Mouse (Mus musculus): ENCODE measurements around the gene Snapc3. TPM values are rescaled to one million over a fixed set of nuclear protein-coding genes. Genes with fewer than 3 reads are reported as not detected.
"Not testable (repeated sequence)": the region's sequence is repeated elsewhere in the genome, so short reads cannot be mapped to it uniquely, and the experiment has no call there.

Gene Snapc3
- polyA plus RNA-seq, 1 experiment from 2014 or later: 41.5 TPM

DNA sequence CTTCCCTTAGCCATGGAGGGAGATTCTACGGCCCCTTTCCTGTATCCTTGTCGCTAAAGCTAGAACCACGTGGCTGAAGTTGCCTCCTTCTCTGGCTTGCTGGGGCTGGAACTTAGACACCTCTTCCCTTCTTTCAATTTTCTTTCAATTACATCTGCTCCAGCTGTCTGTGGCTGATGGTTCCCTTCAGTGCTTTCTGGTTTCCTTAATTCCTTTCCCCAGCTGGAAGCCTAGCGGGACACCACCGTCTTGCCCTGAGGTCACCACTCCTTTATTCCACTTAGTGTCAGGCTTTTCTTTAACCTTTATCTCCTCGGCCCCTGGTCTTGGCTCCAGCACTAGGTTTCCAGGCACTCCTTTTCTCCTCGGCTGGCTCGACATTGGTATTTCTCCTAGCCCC, 93.6 kb downstream of the Snapc3 start:
- WGBS: 53% methylated on average over 8 of the region's 8 CpGs
- Histone ChIP-seq H3K4me1 (no peaks in the 10 kb centered on the region), H3K9ac (no peak overlapping the region), H3K4me2 (no peak overlapping the region), H3K9me3 (no peaks in the 10 kb centered on the region), H3K36me3 (no peaks in the 10 kb centered on the region), H3K27me3 (no peaks in the 10 kb centered on the region), H3K4me3 (no peak overlapping the region), H3K27ac (no peak overlapping the region)
- ATAC-seq (ENCODE audit: borderline replicate concordance, extremely low read depth, low FRiP score, low TSS enrichment): no peak

DNA sequence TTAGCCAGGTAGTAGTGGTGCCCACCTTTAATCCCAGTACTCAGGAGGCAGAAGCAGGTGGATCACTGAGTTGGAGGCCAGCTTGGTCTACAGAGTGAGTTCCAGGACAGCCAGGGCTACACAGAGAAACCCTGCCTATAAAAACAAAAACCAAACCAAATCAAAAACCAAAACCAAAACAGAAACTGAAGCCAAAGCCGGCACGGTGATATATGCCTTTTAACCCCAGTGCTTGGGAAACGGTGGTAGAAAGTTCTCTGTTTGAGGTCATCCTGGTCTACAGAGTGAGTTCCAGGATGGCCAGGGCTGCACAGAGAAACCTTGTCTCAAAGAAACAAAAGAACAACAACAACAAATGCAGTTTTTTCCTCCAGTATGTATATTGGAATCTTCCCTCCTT, 94.7 kb downstream of the Snapc3 start:
- WGBS: 79% methylated on average over 3 of the region's 3 CpGs
- no peak overlapping the region for H3K4me2 ChIP-seq
- no peaks in the 10 kb centered on the region for H3K9me3 ChIP-seq
- H3K27me3 ChIP-seq: no peaks in the 10 kb centered on the region
- no peaks in the 10 kb centered on the region for H3K36me3 ChIP-seq
- no peaks in the 10 kb centered on the region for H3K4me1 ChIP-seq
- H3K9ac ChIP-seq: no peak overlapping the region
- ATAC-seq (ENCODE audit: borderline replicate concordance, extremely low read depth, low FRiP score, low TSS enrichment): no peak
- H3K4me3 ChIP-seq: no peak overlapping the region
- no peak overlapping the region for H3K27ac ChIP-seq

DNA sequence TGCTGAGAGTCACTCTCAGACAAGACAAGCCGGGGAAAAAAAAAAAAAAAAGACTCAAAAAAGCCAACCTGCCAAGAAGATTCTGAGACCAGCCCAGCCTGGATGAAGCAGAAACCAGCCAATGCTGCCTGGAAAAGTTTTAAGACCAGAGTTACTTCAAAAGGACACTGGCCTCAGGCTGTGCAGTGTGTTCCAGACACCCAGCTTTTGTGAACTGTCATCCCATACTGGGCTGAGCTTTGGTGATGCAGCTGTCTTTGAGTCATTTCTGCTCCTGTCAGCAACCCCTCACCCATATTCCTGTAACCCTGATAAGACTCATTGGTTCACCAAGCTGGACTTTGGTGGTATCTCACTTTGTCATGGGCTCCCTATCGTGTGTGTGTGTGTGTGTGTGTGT, 95.1 kb downstream of the Snapc3 start:
- no peak overlapping the region for H3K27ac ChIP-seq
- WGBS: 41% methylated on average over 2 of the region's 2 CpGs
- no peaks in the 10 kb centered on the region for H3K36me3 ChIP-seq
- H3K4me3 ChIP-seq: no peak overlapping the region
- H3K4me2 ChIP-seq: no peak overlapping the region
- H3K27me3 ChIP-seq: no peaks in the 10 kb centered on the region
- no peaks in the 10 kb centered on the region for H3K4me1 ChIP-seq
- no peaks in the 10 kb centered on the region for H3K9me3 ChIP-seq
- ATAC-seq (ENCODE audit: borderline replicate concordance, extremely low read depth, low FRiP score, low TSS enrichment): no peak
- H3K9ac ChIP-seq: no peak overlapping the region

DNA sequence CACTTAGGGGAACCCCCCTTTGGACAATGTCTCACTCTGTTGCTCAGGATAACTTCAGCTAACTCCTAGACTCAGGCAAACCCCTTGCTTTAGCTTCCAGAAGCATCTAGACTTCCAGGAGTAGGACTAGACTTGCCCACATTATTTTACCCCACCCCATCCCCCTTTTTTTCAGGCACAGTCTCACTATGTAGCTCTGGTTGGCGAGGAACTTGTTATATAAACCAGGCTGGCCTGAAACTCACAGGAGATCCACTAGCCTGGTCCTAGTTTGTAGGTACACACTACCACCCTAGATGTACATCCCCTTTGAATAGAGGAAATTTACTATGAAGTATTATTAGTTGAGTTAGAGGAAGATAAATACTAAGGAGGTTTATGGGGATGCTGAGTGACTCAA, 96.7 kb downstream of the Snapc3 start:
- ATAC-seq (ENCODE audit: borderline replicate concordance, extremely low read depth, low FRiP score, low TSS enrichment): no peak
- no peaks in the 10 kb centered on the region for H3K36me3 ChIP-seq
- no peaks in the 10 kb centered on the region for H3K9me3 ChIP-seq
- H3K27ac ChIP-seq: no peak overlapping the region
- H3K9ac ChIP-seq: no peak overlapping the region
- WGBS: 76% methylated on average over 1 of the region's 1 CpGs
- H3K27me3 ChIP-seq: no peaks in the 10 kb centered on the region
- no peak overlapping the region for H3K4me3 ChIP-seq
- no peaks in the 10 kb centered on the region for H3K4me1 ChIP-seq
- no peak overlapping the region for H3K4me2 ChIP-seq

DNA sequence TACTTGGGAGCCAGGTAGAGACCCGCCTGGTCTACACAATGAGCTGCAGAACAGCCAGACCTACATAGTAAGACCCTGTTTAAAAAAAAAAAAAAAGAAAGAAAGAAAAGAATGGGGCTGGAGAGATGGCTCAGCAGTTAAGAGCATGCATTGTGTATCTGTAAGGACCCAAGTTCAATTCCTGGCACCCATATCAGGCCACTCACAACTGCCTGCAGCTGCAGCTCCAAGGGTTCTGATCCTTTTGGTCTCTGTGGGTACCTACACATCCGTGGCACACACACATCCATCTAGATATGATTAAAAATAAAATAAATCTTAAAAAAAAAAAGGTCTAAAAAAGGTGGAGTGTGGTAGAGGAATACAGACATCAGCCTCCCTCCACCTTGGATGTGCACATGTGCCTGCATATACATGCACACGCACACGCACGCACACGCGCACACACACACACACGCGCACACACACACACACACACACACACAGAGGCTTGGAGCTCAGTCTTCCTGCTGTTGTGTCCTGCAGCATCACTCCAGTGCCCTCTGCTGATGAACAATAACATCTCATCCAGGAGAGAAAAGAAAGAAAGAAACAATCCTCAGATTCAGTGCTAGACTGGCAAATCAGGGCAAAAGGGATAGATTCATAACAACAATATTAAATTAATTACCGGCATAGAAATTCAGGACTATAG, 97.6 kb downstream of the Snapc3 start:
- no peak overlapping the region for H3K27ac ChIP-seq
- 86% methylated on average over 10 of the region's 10 CpGs for WGBS
- H3K4me1 ChIP-seq: no peaks in the 10 kb centered on the region

DNA sequence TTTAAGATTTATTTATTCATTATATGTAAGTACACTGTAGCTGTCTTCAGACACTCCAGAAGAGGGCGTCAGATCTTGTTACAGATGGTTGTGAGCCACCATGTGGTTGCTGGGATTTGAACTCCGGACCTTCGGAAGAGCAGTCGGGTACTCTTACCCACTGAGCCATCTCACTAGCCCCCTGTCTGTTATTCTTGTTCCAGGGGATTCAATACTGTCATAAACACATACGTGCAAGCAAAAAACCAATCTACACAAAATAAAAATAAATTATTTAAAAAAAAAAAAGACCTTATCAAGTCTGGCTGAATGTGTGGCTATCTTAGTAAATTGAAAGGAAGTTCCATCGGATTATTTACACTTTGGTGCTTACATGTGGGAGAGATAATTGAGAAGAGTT, 98.6 kb downstream of the Snapc3 start:
- H3K4me3 ChIP-seq; H3K4me1 ChIP-seq; H3K9me3 ChIP-seq; ATAC-seq (ENCODE audit: borderline replicate concordance, extremely low read depth, low FRiP score, low TSS enrichment); H3K27ac ChIP-seq; H3K27me3 ChIP-seq; H3K9ac ChIP-seq; H3K36me3 ChIP-seq; H3K4me2 ChIP-seq: not testable (repeated sequence)
- 88% methylated on average over 5 of the region's 6 CpGs for WGBS

More for the DNA sequence above, 97.6 kb downstream of the Snapc3 start:
- Histone ChIP-seq H3K27me3 (no peaks in the 10 kb centered on the region), H3K4me2 (no peak overlapping the region), H3K4me3 (no peak overlapping the region), H3K36me3 (no peaks in the 10 kb centered on the region), H3K9ac (no peak overlapping the region), H3K9me3 (no peaks in the 10 kb centered on the region)
- no peak for ATAC-seq (ENCODE audit: borderline replicate concordance, extremely low read depth, low FRiP score, low TSS enrichment)

Other genes with a start within 250 kb of the Snapc3 start
- gene Ttc39b, start 93.5 kb upstream of the Snapc3 start, polyA plus RNA-seq (2015; fragmentation: Nextera tagmentation; extraction: Ambion mirVana): 3.3 and 3.9 TPM in 2 replicates
- gene Psip1, start 68.7 kb downstream of the Snapc3 start, polyA plus RNA-seq (2015; fragmentation: Nextera tagmentation; extraction: Ambion mirVana): 113 and 119 TPM in 2 replicates
- 3.0 and 3.6 TPM in 2 replicates for gene Ccdc171, start 107.8 kb downstream of the Snapc3 start, polyA plus RNA-seq (2015; fragmentation: Nextera tagmentation; extraction: Ambion mirVana)